Mouse (Mus musculus): ENCODE data around the gene Prame. TPM values are rescaled to one million over a fixed set of nuclear protein-coding genes. Genes with fewer than 3 reads are reported as not detected.

The Prame gene
- polyA plus RNA-seq, 1 experiment from 2014 or later = 0.10 TPM

Other genes with a start within 250 kb of the Prame start
- gene Gm7903, start 193.9 kb downstream of the Prame start, polyA plus RNA-seq (2016; fragmentation: Nextera tagmentation; extraction: Ambion mirVana) = not detected in 2 replicates
- not detected in 2 replicates for gene AV320801, start 133.1 kb downstream of the Prame start, polyA plus RNA-seq (2016; fragmentation: Nextera tagmentation; extraction: Ambion mirVana)
- gene Nxf7, start 28.9 kb downstream of the Prame start, polyA plus RNA-seq (2016; fragmentation: Nextera tagmentation; extraction: Ambion mirVana) = not detected in 2 replicates
- gene Tcp11x2, start 66.1 kb upstream of the Prame start, polyA plus RNA-seq (2016; fragmentation: Nextera tagmentation; extraction: Ambion mirVana) = not detected in 2 replicates
- not detected in 2 replicates for gene Tmsb15a, start 97.6 kb upstream of the Prame start, polyA plus RNA-seq (2016; fragmentation: Nextera tagmentation; extraction: Ambion mirVana)
- gene Armcx5, start 115.0 kb upstream of the Prame start, polyA plus RNA-seq (2016; fragmentation: Nextera tagmentation; extraction: Ambion mirVana) = 10.3 and 10.6 TPM in 2 replicates
- gene Gprasp1, start 115.0 kb upstream of the Prame start, polyA plus RNA-seq (2016; fragmentation: Nextera tagmentation; extraction: Ambion mirVana) = 52.8 and 53.6 TPM in 2 replicates
- gene Bhlhb9, start 169.9 kb upstream of the Prame start, polyA plus RNA-seq (2016; fragmentation: Nextera tagmentation; extraction: Ambion mirVana) = 49.3 and 52.8 TPM in 2 replicates
- 25.3 and 27.1 TPM in 2 replicates for gene Gprasp2, start 211.3 kb upstream of the Prame start, polyA plus RNA-seq (2016; fragmentation: Nextera tagmentation; extraction: Ambion mirVana)

All from forebrain, embryonic 10.5 days (tissue).